Mouse (Mus musculus): ENCODE measurements around the gene Dpp6. TPM values are rescaled to one million over a fixed set of nuclear protein-coding genes. Genes with fewer than 3 reads are reported as not detected.

Gene Dpp6
- polyA plus RNA-seq, 1 experiment from 2014 or later: 0.06 TPM

DNA sequence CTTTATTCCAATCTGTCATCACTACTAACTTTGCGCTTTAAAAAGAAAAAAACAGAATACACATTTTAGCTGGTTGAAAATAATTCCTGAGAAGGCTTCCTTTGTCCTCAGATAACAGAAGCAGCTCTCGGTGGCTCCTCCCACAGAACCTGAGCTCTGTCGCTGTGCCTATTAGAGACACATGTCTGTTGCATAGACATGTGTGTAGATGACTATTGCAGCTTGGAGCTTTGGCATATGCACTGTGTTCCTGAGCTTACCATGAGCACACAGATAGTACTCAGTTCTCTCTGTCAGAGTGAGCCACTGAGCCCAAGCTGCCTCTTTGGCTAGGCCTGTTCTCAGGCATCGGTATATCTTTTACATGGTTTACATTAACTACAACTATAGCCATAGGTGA lies 732.3 kb downstream of the Dpp6 start:
- Histone ChIP-seq H3K9me3 (ENCODE audit: low read length) (no peaks in the 10 kb centered on the region), H3K27me3 (ENCODE audit: insufficient read depth, low read length) (no peaks in the 10 kb centered on the region), H3K9ac (replicated peaks) (no peak overlapping the region), H3K4me2 (ENCODE audit: low read depth, low read length) (no peak overlapping the region), H3K36me3 (replicated peaks; ENCODE audit: insufficient read depth, low read length) (no peaks in the 10 kb centered on the region), H3K4me3 (ENCODE audit: low read depth, low read length) (no peak overlapping the region), H3K27ac (ENCODE audit: low read depth) (no peak overlapping the region), H3K4me1 (ENCODE audit: insufficient read depth) (no peaks in the 10 kb centered on the region)
- DNase-seq (no peak), ATAC-seq (no peak)
- TF ChIP-seq CTCF (IDR thresholded peaks at IDR 0.05; ENCODE audit: low read depth) (no peak), EP300 (IDR thresholded peaks at IDR 0.05; ENCODE audit: low read depth) (no peak)
- WGBS (ENCODE audit: insufficient replicate concordance): 73% methylated on average over 4 of the region's 4 CpGs

DNA sequence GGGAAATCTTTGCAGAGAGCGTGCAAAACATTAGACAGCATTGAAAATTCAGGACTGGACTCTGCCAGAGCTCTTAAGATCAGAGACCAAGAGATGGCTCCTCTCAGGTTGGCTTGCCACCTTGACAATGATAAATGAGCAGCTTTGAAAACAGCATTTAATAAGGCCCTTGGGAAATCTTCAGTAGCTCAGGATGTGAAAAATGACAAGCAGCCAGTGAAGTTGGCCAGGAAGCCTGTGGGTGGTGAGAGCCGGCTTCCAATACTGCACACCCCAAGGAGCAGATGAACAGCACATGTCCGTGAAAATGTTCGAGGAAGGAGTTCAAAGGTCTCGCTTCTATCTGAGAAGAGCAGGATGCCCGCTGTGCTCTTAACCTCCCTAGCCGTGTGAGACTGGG lies 748.7 kb downstream of the Dpp6 start:
- no peaks in the 10 kb centered on the region for H3K9me3 ChIP-seq (ENCODE audit: low read length)
- no peak for ATAC-seq

GRCm38 (mm10) chr5:27587970-27588758 lies 771.2 kb downstream of the Dpp6 start:
- TF ChIP-seq EP300 (IDR thresholded peaks at IDR 0.05; ENCODE audit: low read depth): no peak
- no peak for TF ChIP-seq CTCF (IDR thresholded peaks at IDR 0.05; ENCODE audit: low read depth)
- Histone ChIP-seq H3K27me3 (ENCODE audit: insufficient read depth, low read length) (no peaks in the 10 kb centered on the region), H3K27ac (ENCODE audit: low read depth) (no peak overlapping the region), H3K9me3 (ENCODE audit: low read length) (no peaks in the 10 kb centered on the region), H3K4me1 (ENCODE audit: insufficient read depth) (no peaks in the 10 kb centered on the region), H3K36me3 (replicated peaks; ENCODE audit: insufficient read depth, low read length) (no peaks in the 10 kb centered on the region), H3K9ac (replicated peaks) (no peak overlapping the region), H3K4me3 (ENCODE audit: low read depth, low read length) (no peak overlapping the region), H3K4me2 (ENCODE audit: low read depth, low read length) (no peak overlapping the region)
- WGBS (ENCODE audit: insufficient replicate concordance): 59% methylated on average over 8 of the region's 8 CpGs
- DNase-seq (no peak), ATAC-seq (no peak)

More for the DNA sequence above, 748.7 kb downstream of the Dpp6 start:
- H3K4me2 ChIP-seq (ENCODE audit: low read depth, low read length): no peak overlapping the region
- no peaks in the 10 kb centered on the region for H3K27me3 ChIP-seq (ENCODE audit: insufficient read depth, low read length)
- 62% methylated on average over 7 of the region's 7 CpGs for WGBS (ENCODE audit: insufficient replicate concordance)
- no peak overlapping the region for H3K4me3 ChIP-seq (ENCODE audit: low read depth, low read length)
- TF ChIP-seq CTCF (IDR thresholded peaks at IDR 0.05; ENCODE audit: low read depth) (no peak), EP300 (IDR thresholded peaks at IDR 0.05; ENCODE audit: low read depth) (no peak)
- no peak overlapping the region for H3K27ac ChIP-seq (ENCODE audit: low read depth)
- no peaks in the 10 kb centered on the region for H3K36me3 ChIP-seq (replicated peaks; ENCODE audit: insufficient read depth, low read length)
- no peak for DNase-seq
- H3K9ac ChIP-seq (replicated peaks): no peak overlapping the region
- no peaks in the 10 kb centered on the region for H3K4me1 ChIP-seq (ENCODE audit: insufficient read depth)

DNA sequence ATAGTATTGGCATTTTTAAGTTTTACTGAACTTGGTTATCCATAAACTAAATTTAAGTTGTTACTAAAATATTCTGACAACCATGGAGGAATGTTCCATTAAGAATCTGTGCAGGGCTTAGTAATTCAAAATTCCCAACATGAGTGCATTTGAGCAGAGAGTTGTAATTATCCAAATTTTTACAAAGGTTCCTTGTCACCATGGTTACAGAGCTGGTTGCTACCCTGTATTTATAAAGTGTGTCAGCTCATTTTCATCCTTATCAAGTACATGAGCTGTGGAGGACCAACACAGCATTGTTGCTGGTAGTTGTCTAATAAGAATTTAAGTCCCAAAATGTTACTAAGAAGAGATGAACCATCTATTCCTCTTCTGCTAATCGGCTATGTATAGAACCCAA lies 787.1 kb downstream of the Dpp6 start:
- Histone ChIP-seq H3K9ac (replicated peaks) (no peak overlapping the region), H3K4me2 (ENCODE audit: low read depth, low read length) (no peak overlapping the region), H3K27ac (ENCODE audit: low read depth) (no peak overlapping the region), H3K4me1 (ENCODE audit: insufficient read depth) (no peaks in the 10 kb centered on the region), H3K4me3 (ENCODE audit: low read depth, low read length) (no peak overlapping the region), H3K36me3 (replicated peaks; ENCODE audit: insufficient read depth, low read length) (no peaks in the 10 kb centered on the region), H3K27me3 (ENCODE audit: insufficient read depth, low read length) (no peaks in the 10 kb centered on the region), H3K9me3 (ENCODE audit: low read length) (no peaks in the 10 kb centered on the region)
- ATAC-seq (no peak), DNase-seq (no peak)
- TF ChIP-seq CTCF (IDR thresholded peaks at IDR 0.05; ENCODE audit: low read depth) (no peak), EP300 (IDR thresholded peaks at IDR 0.05; ENCODE audit: low read depth) (no peak)
- whole genome bisulfite sequencing (ENCODE audit: insufficient replicate concordance): 76% methylated on average over 1 of the region's 1 CpGs

DNA sequence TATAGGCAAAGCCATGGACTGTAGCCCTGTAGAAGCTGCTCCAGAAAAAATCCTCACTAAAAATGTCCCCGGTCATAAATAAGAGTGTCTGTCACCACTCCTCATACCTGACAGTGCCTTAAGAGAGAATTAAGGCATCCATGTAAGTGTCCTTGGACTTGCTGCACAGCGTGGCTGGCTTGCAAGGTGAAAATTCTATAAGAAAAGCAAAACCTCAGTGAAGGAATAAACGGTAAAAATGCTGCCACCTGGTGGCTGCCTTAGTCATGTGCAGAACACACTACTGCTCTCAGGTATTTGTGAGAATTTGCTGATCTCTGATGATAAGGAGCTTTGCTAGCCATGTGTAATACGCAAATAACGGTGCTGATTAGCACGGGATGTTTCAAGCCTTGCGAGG lies 798.8 kb downstream of the Dpp6 start:
- DNase-seq: peak; percentile 49

DNA sequence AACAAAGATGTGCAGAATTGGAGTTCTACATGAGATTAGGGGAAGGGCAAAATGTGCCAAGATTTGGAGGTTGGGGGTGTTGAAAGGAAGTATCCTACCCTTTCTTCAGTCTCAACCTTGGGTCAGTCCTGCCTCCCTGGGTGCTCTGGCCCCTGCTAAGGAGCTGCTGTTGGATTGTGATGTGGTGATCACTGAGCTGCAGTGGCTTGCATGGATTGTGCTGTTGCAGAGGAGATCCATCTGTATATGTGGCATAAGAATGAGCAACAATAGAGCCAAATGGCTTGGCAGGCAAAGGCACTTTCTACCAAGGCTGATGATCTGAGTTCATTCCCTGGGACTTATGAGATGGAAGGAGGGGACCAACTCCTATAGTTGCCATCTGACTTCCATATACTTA lies 804.8 kb downstream of the Dpp6 start:
- Histone ChIP-seq H3K9ac (replicated peaks) (no peak overlapping the region), H3K4me1 (ENCODE audit: insufficient read depth) (no peaks in the 10 kb centered on the region), H3K4me3 (ENCODE audit: low read depth, low read length) (no peak overlapping the region), H3K27me3 (ENCODE audit: insufficient read depth, low read length) (no peaks in the 10 kb centered on the region), H3K9me3 (ENCODE audit: low read length) (no peaks in the 10 kb centered on the region), H3K36me3 (replicated peaks; ENCODE audit: insufficient read depth, low read length) (no peaks in the 10 kb centered on the region), H3K27ac (ENCODE audit: low read depth) (no peak overlapping the region), H3K4me2 (ENCODE audit: low read depth, low read length) (no peak overlapping the region)
- TF ChIP-seq EP300 (IDR thresholded peaks at IDR 0.05; ENCODE audit: low read depth): no peak
- TF ChIP-seq CTCF (IDR thresholded peaks at IDR 0.05; ENCODE audit: low read depth): no peak
- DNase-seq: no peak
- ATAC-seq: no peak

More for the DNA sequence above, 798.8 kb downstream of the Dpp6 start:
- H3K9me3 ChIP-seq (ENCODE audit: low read length): no peaks in the 10 kb centered on the region
- no peak for TF ChIP-seq EP300 (IDR thresholded peaks at IDR 0.05; ENCODE audit: low read depth)
- peak; percentile 73 for TF ChIP-seq CTCF (IDR thresholded peaks at IDR 0.05; ENCODE audit: low read depth)
- H3K4me1 ChIP-seq (ENCODE audit: insufficient read depth): no peaks in the 10 kb centered on the region
- no peak overlapping the region for H3K27ac ChIP-seq (ENCODE audit: low read depth)
- no peak for ATAC-seq
- 24% methylated on average over 7 of the region's 7 CpGs for WGBS (ENCODE audit: insufficient replicate concordance)
- H3K9ac ChIP-seq (replicated peaks): no peak overlapping the region
- no peaks in the 10 kb centered on the region for H3K27me3 ChIP-seq (ENCODE audit: insufficient read depth, low read length)
- no peak overlapping the region for H3K4me3 ChIP-seq (ENCODE audit: low read depth, low read length)
- H3K4me2 ChIP-seq (ENCODE audit: low read depth, low read length): no peak overlapping the region
- no peaks in the 10 kb centered on the region for H3K36me3 ChIP-seq (replicated peaks; ENCODE audit: insufficient read depth, low read length)

All from liver, postnatal 0 days (tissue).